Mouse (Mus musculus): ENCODE measurements around the gene Daw1. TPM values are rescaled to one million over a fixed set of nuclear protein-coding genes. Genes with fewer than 3 reads are reported as not detected.

Daw1 gene
- polyA plus RNA-seq, 1 experiment, result not detected

DNA sequence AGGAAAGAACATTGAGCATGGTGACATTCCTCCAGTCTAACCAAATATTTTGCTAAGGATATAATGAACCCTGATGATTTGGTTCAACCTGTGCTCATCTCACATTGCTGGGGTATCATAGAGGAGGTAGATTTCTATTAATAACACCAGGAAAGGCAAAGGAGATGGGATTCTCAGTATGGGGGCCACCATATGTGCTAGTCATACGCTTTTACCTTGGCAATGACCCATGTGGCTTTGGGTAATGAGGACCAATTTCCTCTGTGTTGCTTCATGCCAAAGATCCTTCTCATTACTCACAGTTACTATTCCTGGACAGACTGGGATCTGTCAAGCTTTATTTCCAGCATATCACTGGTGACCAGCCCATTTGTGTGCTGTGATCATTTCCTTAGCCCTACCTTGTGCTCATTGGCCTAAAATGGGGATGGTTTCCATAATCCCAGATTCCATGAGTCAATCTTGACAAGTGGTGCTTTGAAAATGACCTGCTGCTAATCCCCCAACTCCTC, 88.7 kb downstream of the Daw1 start:
- TF ChIP-seq POLR2A (IDR thresholded peaks at IDR 0.05; ENCODE audit: insufficient read depth, low read length) (no peak), EP300 (IDR thresholded peaks at IDR 0.05; ENCODE audit: insufficient read depth, low read depth, low read length) (no peak), CTCF (IDR thresholded peaks at IDR 0.05; ENCODE audit: low read depth, low read length) (no peak)
- H3K9me3 ChIP-seq (replicated peaks; ENCODE audit: control insufficient read depth, insufficient read depth, low read length, poor library complexity, severe bottlenecking), result no peaks in the 10 kb centered on the region; the same call in 1 of the 2 replicates
- no peak overlapping the region for H3K9ac ChIP-seq (ENCODE audit: low read depth, poor library complexity, severe bottlenecking)
- H3K27me3 ChIP-seq (ENCODE audit: control insufficient read depth, insufficient read depth, low read length, poor library complexity, severe bottlenecking), result no peaks in the 10 kb centered on the region
- no peaks in the 10 kb centered on the region for H3K4me1 ChIP-seq (ENCODE audit: control insufficient read depth, insufficient read depth, low read length)
- no peak overlapping the region for H3K27ac ChIP-seq (ENCODE audit: insufficient read depth, low read length)
- H3K36me3 ChIP-seq (ENCODE audit: control insufficient read depth, insufficient read depth, low read length, poor library complexity, severe bottlenecking), result no peaks in the 10 kb centered on the region
- H3K4me3 ChIP-seq (ENCODE audit: low read depth, low read length), result no peak overlapping the region

- no peak overlapping the region for H3K9ac ChIP-seq (ENCODE audit: low read depth, poor library complexity, severe bottlenecking)
- H3K27ac ChIP-seq (ENCODE audit: insufficient read depth, low read length), result no peak overlapping the region
- H3K27me3 ChIP-seq (ENCODE audit: control insufficient read depth, insufficient read depth, low read length, poor library complexity, severe bottlenecking), result no peaks in the 10 kb centered on the region
- H3K4me1 ChIP-seq (ENCODE audit: control insufficient read depth, insufficient read depth, low read length), result no peaks in the 10 kb centered on the region
- TF ChIP-seq POLR2A (IDR thresholded peaks at IDR 0.05; ENCODE audit: insufficient read depth, low read length) (no peak), CTCF (IDR thresholded peaks at IDR 0.05; ENCODE audit: low read depth, low read length) (no peak), EP300 (IDR thresholded peaks at IDR 0.05; ENCODE audit: insufficient read depth, low read depth, low read length) (no peak)
- H3K36me3 ChIP-seq (ENCODE audit: control insufficient read depth, insufficient read depth, low read length, poor library complexity, severe bottlenecking), result no peaks in the 10 kb centered on the region
- no peak overlapping the region for H3K4me3 ChIP-seq (ENCODE audit: low read depth, low read length)
- no peaks in the 10 kb centered on the region; the same call in 1 of the 2 replicates for H3K9me3 ChIP-seq (replicated peaks; ENCODE audit: control insufficient read depth, insufficient read depth, low read length, poor library complexity, severe bottlenecking)
These were observed 92.2 kb downstream of the Daw1 start for GRCm38 (mm10) chr1:83251746-83252145.

Other genes starting within 250 kb of the Daw1 start
- gene A030005L19Rik, start 246.4 kb upstream of the Daw1 start, polyA plus RNA-seq (2011; ENCODE audit: insufficient read depth, insufficient read length, low read depth, missing spikeins), result 1.1 TPM in 1 of 2 replicates, not detected in the other
- gene A030014E15Rik, start 234.8 kb upstream of the Daw1 start, polyA plus RNA-seq (2011; ENCODE audit: insufficient read depth, insufficient read length, low read depth, missing spikeins), result not detected in 2 replicates
- not detected in 2 replicates for gene Gm6217, start 228.4 kb upstream of the Daw1 start, polyA plus RNA-seq (2011; ENCODE audit: insufficient read depth, insufficient read length, low read depth, missing spikeins)
- not detected in 2 replicates for gene A030003K21Rik, start 216.4 kb upstream of the Daw1 start, polyA plus RNA-seq (2011; ENCODE audit: insufficient read depth, insufficient read length, low read depth, missing spikeins)
- gene Gm7544, start 203.7 kb upstream of the Daw1 start, polyA plus RNA-seq (2011; ENCODE audit: insufficient read depth, insufficient read length, low read depth, missing spikeins), result not detected in 2 replicates
- gene Gm47955, start 199.5 kb upstream of the Daw1 start, polyA plus RNA-seq (2011; ENCODE audit: insufficient read depth, insufficient read length, low read depth, missing spikeins), result not detected in 2 replicates
- not detected in 2 replicates for gene Gm47959, start 159.2 kb upstream of the Daw1 start, polyA plus RNA-seq (2011; ENCODE audit: insufficient read depth, insufficient read length, low read depth, missing spikeins)
- 3.0 and 4.2 TPM in 2 replicates for gene Slc19a3, start 121.3 kb upstream of the Daw1 start, polyA plus RNA-seq (2011; ENCODE audit: insufficient read depth, insufficient read length, low read depth, missing spikeins)
- not detected in 2 replicates for gene Krtap28-10, start 117.3 kb upstream of the Daw1 start, polyA plus RNA-seq (2011; ENCODE audit: insufficient read depth, insufficient read length, low read depth, missing spikeins)
- gene Gm47969, start 114.8 kb upstream of the Daw1 start, polyA plus RNA-seq (2011; ENCODE audit: insufficient read depth, insufficient read length, low read depth, missing spikeins), result not detected in 2 replicates
- gene A030005K14Rik, start 100.4 kb upstream of the Daw1 start, polyA plus RNA-seq (2011; ENCODE audit: insufficient read depth, insufficient read length, low read depth, missing spikeins), result not detected in 2 replicates
- gene Krtap28-13, start 98.8 kb upstream of the Daw1 start, polyA plus RNA-seq (2011; ENCODE audit: insufficient read depth, insufficient read length, low read depth, missing spikeins), result not detected in 2 replicates
- 0.78 TPM in 1 of 2 replicates, not detected in the other for gene Ccl20, start 43.0 kb upstream of the Daw1 start, polyA plus RNA-seq (2011; ENCODE audit: insufficient read depth, insufficient read length, low read depth, missing spikeins)
- gene Sphkap, start 248.4 kb downstream of the Daw1 start, polyA plus RNA-seq (2011; ENCODE audit: insufficient read depth, insufficient read length, low read depth, missing spikeins), result not detected in 2 replicates

All from ES-Bruce4 (cell line).